Mouse (Mus musculus) CH12.LX (cell line): ENCODE results near the gene Cnksr3. TPM values are rescaled to one million over a fixed set of nuclear protein-coding genes. Genes with fewer than 3 reads are reported as not detected.

ENCODE experiments used
- DNase-seq: peaks from one replicate; pipeline ENCODE4 v3.0.0-alpha.2; 2013; ENCODE audit errors: extremely low read depth
- H3K27ac ChIP-seq: 2 replicates; pipeline ENCODE4 v1.5.1; 2012; ENCODE audit warnings: low read depth, mild to moderate bottlenecking, control low read depth, moderate library complexity; ENCODE audit not compliant: insufficient read depth
- H3K27me3 ChIP-seq: replicated peaks from 2 replicates; pipeline ENCODE3; 2012; ENCODE audit warnings: inconsistent platforms
- H3K36me3 ChIP-seq, 2 experiments: replicated peaks in 1 of 2; 2 replicates each; pipeline versions ENCODE3 to v1.6.1; 2012; ENCODE audit warnings: inconsistent platforms in 1 of 2, low read length in 1 of 2, mild to moderate bottlenecking in 1 of 2, mixed read lengths in 1 of 2, moderate library complexity in 1 of 2; ENCODE audit not compliant: control insufficient read depth in 1 of 2, insufficient read depth in 1 of 2
- H3K4me1 ChIP-seq, 2 experiments: 2 replicates each; pipeline ENCODE4 v1.6.1; 2012; ENCODE audit warnings: inconsistent platforms in 1 of 2, moderate library complexity in 1 of 2; ENCODE audit not compliant: insufficient read depth in 2 of 2, control insufficient read depth in 1 of 2
- H3K4me2 ChIP-seq: 2 replicates; pipeline ENCODE4 v1.6.1; 2012; ENCODE audit warnings: low read depth, mild to moderate bottlenecking, control low read depth; ENCODE audit not compliant: poor library complexity, insufficient read depth, severe bottlenecking
- H3K4me3 ChIP-seq, 3 experiments: fragments of 150-350 bp in 1 of 3; sonication (generic) in 1 of 3; replicated peaks in 1 of 3; 2 replicates each; pipeline versions ENCODE3 to v1.5.1; 2011 to 2012; ENCODE audit warnings: low read depth in 2 of 3, low read length in 2 of 3, mild to moderate bottlenecking in 2 of 3, moderate library complexity in 2 of 3, control low read depth in 1 of 3, improper control_type of control experiment in 1 of 3, inconsistent platforms in 1 of 3, mixed read lengths in 1 of 3; ENCODE audit not compliant: poor library complexity in 1 of 3
- H3K79me2 ChIP-seq: replicated peaks from 2 replicates; pipeline ENCODE4 v1.6.1; 2012; ENCODE audit warnings: mild to moderate bottlenecking, moderate library complexity; ENCODE audit not compliant: control insufficient read depth, poor library complexity, insufficient read depth, severe bottlenecking; ENCODE audit errors: extremely low read depth
- H3K9ac ChIP-seq: 2 replicates; pipeline ENCODE4 v1.6.1; 2012; ENCODE audit warnings: low read depth, mild to moderate bottlenecking, control low read depth, moderate library complexity; ENCODE audit not compliant: insufficient read depth
- H3K9me3 ChIP-seq: replicated peaks from 2 replicates; pipeline ENCODE3; 2012; ENCODE audit warnings: low read length, inconsistent platforms, mixed read lengths
- CHD1 ChIP-seq: IDR thresholded peaks from 2 replicates; pipeline ENCODE4 v1.6.1; 2012; ENCODE audit warnings: low read depth, low read length, improper control_type of control experiment, inconsistent platforms
- CHD2 ChIP-seq: IDR thresholded peaks from 2 replicates; pipeline ENCODE4 v1.6.1; 2011; ENCODE audit warnings: low read length, improper control_type of control experiment
- E2F4 ChIP-seq: IDR thresholded peaks from 2 replicates; pipeline ENCODE4 v1.6.1; 2011; ENCODE audit warnings: low read depth, low read length, improper control_type of control experiment; ENCODE audit not compliant: insufficient replicate concordance
- EP300 ChIP-seq: IDR thresholded peaks from 2 replicates; pipeline ENCODE4 v1.6.1; 2011; ENCODE audit warnings: low read length, improper control_type of control experiment
- GABPA ChIP-seq: IDR thresholded peaks from 2 replicates; pipeline ENCODE4 v1.6.1; 2012; ENCODE audit warnings: low read depth, low read length, improper control_type of control experiment, inconsistent platforms; ENCODE audit not compliant: insufficient replicate concordance
- IRF4 ChIP-seq: IDR thresholded peaks from 2 replicates; pipeline ENCODE4 v1.6.1; 2014; ENCODE audit warnings: low read depth, mild to moderate bottlenecking, inconsistent platforms, low read length, improper control_type of control experiment
- KAT2A ChIP-seq: IDR thresholded peaks from 2 replicates; pipeline ENCODE4 v1.6.1; 2012; ENCODE audit warnings: low read length, improper control_type of control experiment, inconsistent platforms; ENCODE audit not compliant: insufficient replicate concordance
- MAFK ChIP-seq: IDR thresholded peaks from 2 replicates; pipeline ENCODE4 v1.6.1; 2011; ENCODE audit warnings: low read length, improper control_type of control experiment; ENCODE audit not compliant: insufficient replicate concordance
- MAX ChIP-seq: IDR thresholded peaks from 2 replicates; pipeline ENCODE4 v1.6.1; 2011; ENCODE audit warnings: low read length, improper control_type of control experiment
- MXI1 ChIP-seq: IDR thresholded peaks from 2 replicates; pipeline ENCODE4 v1.6.1; 2011; ENCODE audit warnings: mild to moderate bottlenecking, low read depth, low read length, improper control_type of control experiment
- NRF1 ChIP-seq: IDR thresholded peaks from 2 replicates; pipeline ENCODE4 v1.6.1; 2014; ENCODE audit warnings: low read depth, mild to moderate bottlenecking, inconsistent platforms, low read length, improper control_type of control experiment, moderate library complexity
- PAX5 ChIP-seq: IDR thresholded peaks from 2 replicates; pipeline ENCODE4 v1.6.1; 2012; ENCODE audit warnings: low read length, inconsistent platforms, mixed read lengths
- POLR2AphosphoS2 ChIP-seq: IDR thresholded peaks from 2 replicates; pipeline ENCODE4 v1.6.1; 2011; ENCODE audit warnings: low read depth, low read length, improper control_type of control experiment
- RAD21 ChIP-seq: IDR thresholded peaks from 2 replicates; pipeline ENCODE4 v1.6.1; 2011; ENCODE audit warnings: low read depth, mild to moderate bottlenecking, low read length, improper control_type of control experiment, moderate library complexity
- RCOR1 ChIP-seq: conservative IDR thresholded peaks from 2 replicates; pipeline ENCODE4 v1.6.1; 2012; ENCODE audit warnings: low read depth, mild to moderate bottlenecking, inconsistent platforms, low read length, improper control_type of control experiment
- SIN3A ChIP-seq: IDR thresholded peaks from 2 replicates; pipeline ENCODE4 v1.6.1; 2012; ENCODE audit warnings: low read length, improper control_type of control experiment, inconsistent platforms
- TBP ChIP-seq: conservative IDR thresholded peaks from 2 replicates; pipeline ENCODE4 v1.6.1; 2011; ENCODE audit warnings: low read depth, low read length, improper control_type of control experiment
- TCF12 ChIP-seq: IDR thresholded peaks from 2 replicates; pipeline ENCODE4 v1.6.1; 2014; ENCODE audit warnings: low read depth, mild to moderate bottlenecking, inconsistent platforms, low read length, improper control_type of control experiment
- UBTF ChIP-seq: IDR thresholded peaks from 2 replicates; pipeline ENCODE4 v1.6.1; 2012; ENCODE audit warnings: low read depth, mild to moderate bottlenecking, inconsistent platforms, low read length, improper control_type of control experiment, moderate library complexity
- ZC3H11A ChIP-seq: IDR thresholded peaks from 2 replicates; pipeline ENCODE4 v1.6.1; 2012; ENCODE audit warnings: low read depth, mild to moderate bottlenecking, inconsistent platforms, low read length, improper control_type of control experiment
- ZMIZ1 ChIP-seq: IDR thresholded peaks from 2 replicates; pipeline ENCODE4 v1.6.1; 2012; ENCODE audit warnings: low read depth, mild to moderate bottlenecking, inconsistent platforms, low read length, improper control_type of control experiment
- ZNF384 ChIP-seq: IDR thresholded peaks from 2 replicates; pipeline ENCODE4 v1.6.1; 2012; ENCODE audit warnings: low read depth, low read length, improper control_type of control experiment, inconsistent platforms
- dilution Hi-C: fragments of 300-500 bp; cut with MboI; formaldehyde crosslinking; loops from 2 replicates; pipeline ENCODE4 v1.14.3; 2020; ENCODE audit warnings: low sequenced_read_pairs; ENCODE audit not compliant: extremely low pct_unique_long_range_greater_than_20kb, extremely low pct_ligation_motif_present
- in situ Hi-C: fragments of 300-500 bp; cut with MboI; formaldehyde crosslinking; loops from 3 replicates; pipeline ENCODE4 v1.14.3; 2019; ENCODE audit warnings: low sequenced_read_pairs, low pct_ligation_motif_present, low pct_unique_long_range_greater_than_20kb, mixed read lengths
- polyA plus RNA-seq: library from polyadenylated mRNA; unstranded; fragments of >175 nt; gene quantifications from 2 replicates; pipeline ENCODE4 v1.2.1, GENCODE M21; 2012; ENCODE audit warnings: low read depth; ENCODE audit not compliant: insufficient read length
- total RNA-seq, 2 experiments: library from RNA; depleted of rRNA; stranded (reverse); fragments of 300-350 nt in 1 of 2; fragments of >200 nt in 1 of 2; gene quantifications; 2 replicates each; pipeline ENCODE4 v1.2.3; 2012 to 2014

Cnksr3 gene
- total and polyA plus RNA-seq, 3 experiments: 0.72 to 3.9 (median 2.9) TPM

GRCm38 (mm10) chr10:7186992-7187391 lies 25.0 kb downstream of the Cnksr3 start:
- no peak for DNase-seq
- Histone ChIP-seq H3K27ac (no peak overlapping the region), H3K9me3 (no peaks in the 10 kb centered on the region), H3K27me3 (no peaks in the 10 kb centered on the region), H3K79me2 (no peaks in the 10 kb centered on the region), H3K4me3 (no peak overlapping the region), H3K4me2 (no peak overlapping the region), H3K36me3 (no peaks in the 10 kb centered on the region), H3K9ac (no peak overlapping the region), H3K4me1 (no peaks in the 10 kb centered on the region)
- in situ Hi-C loops (no loop called here), dilution Hi-C loops (no loop called here)
- TF ChIP-seq CHD1: no peak
- TF ChIP-seq KAT2A: no peak
- no peak for TF ChIP-seq EP300
- TF ChIP-seq GABPA: no peak
- TF ChIP-seq CHD2: no peak
- no peak for TF ChIP-seq ZNF384
- no peak for TF ChIP-seq TCF12
- TF ChIP-seq RAD21: no peak
- TF ChIP-seq MAX: no peak
- no peak for TF ChIP-seq E2F4
- TF ChIP-seq IRF4: no peak
- TF ChIP-seq TBP: no peak

- Histone ChIP-seq H3K9me3 (no peaks in the 10 kb centered on the region), H3K9ac (no peak overlapping the region)
- in situ Hi-C loops (no loop called here), dilution Hi-C loops (no loop called here)
- no peak for TF ChIP-seq POLR2AphosphoS2
- no peak for TF ChIP-seq SIN3A
- no peak for TF ChIP-seq ZMIZ1
- no peak for TF ChIP-seq ZC3H11A
- no peak for TF ChIP-seq MAX
- no peak for TF ChIP-seq MAFK
- no peak for TF ChIP-seq CHD1
- TF ChIP-seq ZNF384: no peak
- no peak for TF ChIP-seq UBTF
- no peak for TF ChIP-seq PAX5
- no peak for TF ChIP-seq RCOR1
- no peak for TF ChIP-seq TBP
- TF ChIP-seq CHD2: no peak
- no peak for TF ChIP-seq MXI1
- no peak for TF ChIP-seq NRF1
- TF ChIP-seq, all 38 proteins: peak for 0
- no peaks in the 10 kb centered on the region for H3K4me1 ChIP-seq
- no peak for DNase-seq
- H3K4me2 ChIP-seq: no peak overlapping the region
- no peak overlapping the region for H3K4me3 ChIP-seq
- H3K36me3 ChIP-seq: no peaks in the 10 kb centered on the region
- H3K27me3 ChIP-seq: no peaks in the 10 kb centered on the region
- no peaks in the 10 kb centered on the region for H3K79me2 ChIP-seq
- H3K27ac ChIP-seq: no peak overlapping the region
These were observed 26.0 kb downstream of the Cnksr3 start for GRCm38 (mm10) chr10:7186018-7186417.
